Mouse (Mus musculus) hindbrain, embryonic 15.5 days (tissue): ENCODE results near the gene Mia2. TPM values are rescaled to one million over a fixed set of nuclear protein-coding genes. Genes with fewer than 3 reads are reported as not detected.

Experiments used
- ATAC-seq: fragments of 200-750 bp; cut with Nextera tagmentation; 2 replicates; pipeline ENCODE4 v1.8.0; 2017; ENCODE audit warnings: low read depth, moderate number of reproducible peaks, moderate TSS enrichment; ENCODE audit not compliant: low FRiP score
- H3K27ac ChIP-seq: fragments of 300-500 bp; sonication (generic); replicated peaks from 2 replicates; pipeline ENCODE4 v1.5.1; 2015; ENCODE audit warnings: mild to moderate bottlenecking, inconsistent platforms
- H3K27me3 ChIP-seq: fragments of 300-500 bp; sonication (generic); 2 replicates; pipeline ENCODE4 v1.6.1; 2015; ENCODE audit warnings: control low read depth, inconsistent platforms
- H3K36me3 ChIP-seq: fragments of 300-500 bp; sonication (generic); 2 replicates; pipeline ENCODE4 v1.6.1; 2015; ENCODE audit warnings: control low read depth, inconsistent platforms
- H3K4me1 ChIP-seq: fragments of 300-500 bp; sonication (generic); replicated peaks from 2 replicates; pipeline ENCODE4 v1.6.1; 2015; ENCODE audit warnings: control low read depth, inconsistent platforms
- H3K4me2 ChIP-seq: fragments of 300-500 bp; sonication (generic); 2 replicates; pipeline ENCODE4 v1.6.1; 2015; ENCODE audit warnings: moderate library complexity, mild to moderate bottlenecking, inconsistent platforms
- H3K4me3 ChIP-seq: fragments of 300-500 bp; sonication (generic); 2 replicates; pipeline ENCODE4 v1.5.1; 2015; ENCODE audit warnings: mild to moderate bottlenecking, inconsistent platforms
- H3K9ac ChIP-seq: fragments of 300-500 bp; sonication (generic); 2 replicates; pipeline ENCODE4 v1.6.1; 2015; ENCODE audit warnings: inconsistent platforms
- H3K9me3 ChIP-seq: fragments of 300-500 bp; sonication (generic); 2 replicates; pipeline ENCODE4 v1.6.1; 2016; ENCODE audit warnings: control low read depth, inconsistent platforms
- WGBS: fragments of 180-500 bp; shearing (Covaris S2); methylation state at CpG from one replicate; pipeline ENCODE4 v1.1.7; 2015; 5-methylcytosine and 5-hydroxymethylcytosine counted together
- polyA plus RNA-seq: library from polyadenylated mRNA; unstranded; fragments of >200 nt; fragmentation: Nextera tagmentation; extraction: Ambion mirVana; gene quantifications from 2 replicates; pipeline ENCODE4 v1.2.1, GENCODE M21; 2015

Gene Mia2
- polyA plus RNA-seq, 1 experiment from 2014 or later, result 30.4 TPM

GRCm38 (mm10) chr12:59066448-59067077 lies 29.0 kb upstream of the Mia2 start, which contains the start of gene Pnn:
Gene Pnn (plus strand): TSS chr12:59066884.
- WGBS, result under 1% methylated on average over 42 of the region's 43 CpGs
- ATAC-seq, result peak; percentile 100
- H3K9me3 ChIP-seq, result no peaks in the 10 kb centered on the region
- peak within 1 kb of the TSS; percentile 75 for H3K4me2 ChIP-seq
- peak within 1 kb of the TSS; percentile 96 for H3K27ac ChIP-seq
- H3K27me3 ChIP-seq, result no peaks in the 10 kb centered on the region
- peak within 1 kb of the TSS; percentile 95 for H3K4me3 ChIP-seq
- peaks cover 15% of the 10 kb centered on the region for H3K4me1 ChIP-seq
- peaks cover 31% of the 10 kb centered on the region for H3K36me3 ChIP-seq
- H3K9ac ChIP-seq, result peak within 1 kb of the TSS; percentile 82

GRCm38 (mm10) chr12:59067095-59067494 lies 28.5 kb upstream of the Mia2 start:
- peak; percentile 57 for ATAC-seq
- Histone ChIP-seq H3K27ac (peak overlapping the region; percentile 96), H3K4me2 (peak overlapping the region; percentile 75), H3K36me3 (peaks cover 36% of the 10 kb centered on the region), H3K9me3 (no peaks in the 10 kb centered on the region), H3K27me3 (no peaks in the 10 kb centered on the region), H3K4me1 (peaks cover 15% of the 10 kb centered on the region), H3K9ac (peak overlapping the region; percentile 82), H3K4me3 (peak overlapping the region; percentile 95)
- under 1% methylated on average over 38 of the region's 41 CpGs for whole genome bisulfite sequencing

GRCm38 (mm10) chr12:59068791-59069190 lies 26.8 kb upstream of the Mia2 start:
- no peak overlapping the region for H3K27ac ChIP-seq
- peaks cover 15% of the 10 kb centered on the region for H3K4me1 ChIP-seq
- H3K9me3 ChIP-seq, result no peaks in the 10 kb centered on the region
- H3K9ac ChIP-seq, result no peak overlapping the region
- WGBS, result 94% methylated on average over 13 of the region's 13 CpGs
- no peaks in the 10 kb centered on the region for H3K27me3 ChIP-seq
- no peak for ATAC-seq
- H3K4me2 ChIP-seq, result no peak overlapping the region
- peaks cover 43% of the 10 kb centered on the region for H3K36me3 ChIP-seq
- H3K4me3 ChIP-seq, result no peak overlapping the region

GRCm38 (mm10) chr12:59072286-59072685 lies 23.3 kb upstream of the Mia2 start:
- H3K4me2 ChIP-seq, result no peak overlapping the region
- H3K4me1 ChIP-seq, result peaks cover 10% of the 10 kb centered on the region
- no peak overlapping the region for H3K4me3 ChIP-seq
- H3K9ac ChIP-seq, result no peak overlapping the region
- H3K27ac ChIP-seq, result no peak overlapping the region
- WGBS, result 92% methylated on average over 11 of the region's 11 CpGs
- peaks cover 50% of the 10 kb centered on the region for H3K36me3 ChIP-seq
- ATAC-seq, result no peak
- H3K27me3 ChIP-seq, result no peaks in the 10 kb centered on the region
- no peaks in the 10 kb centered on the region for H3K9me3 ChIP-seq

- Histone ChIP-seq H3K4me3 (no peak overlapping the region), H3K27ac (no peak overlapping the region), H3K27me3 (no peaks in the 10 kb centered on the region), H3K9me3 (no peaks in the 10 kb centered on the region), H3K4me2 (no peak overlapping the region), H3K36me3 (peaks cover 42% of the 10 kb centered on the region), H3K9ac (no peak overlapping the region), H3K4me1 (no peaks in the 10 kb centered on the region)
- 0 out of 2 replicates have a peak, but pooled peaks have one; percentile 15 for ATAC-seq
- WGBS, result 83% methylated on average over 3 of the region's 3 CpGs
These were observed 21.5 kb upstream of the Mia2 start for GRCm38 (mm10) chr12:59074052-59074451.

GRCm38 (mm10) chr12:59076996-59077395 lies 18.6 kb upstream of the Mia2 start:
- ATAC-seq, result no peak
- 90% methylated on average over 3 of the region's 3 CpGs for WGBS
- H3K9me3 ChIP-seq, result no peaks in the 10 kb centered on the region
- peaks cover 14% of the 10 kb centered on the region for H3K36me3 ChIP-seq
- H3K27ac ChIP-seq, result no peak overlapping the region
- H3K4me2 ChIP-seq, result no peak overlapping the region
- H3K4me1 ChIP-seq, result no peaks in the 10 kb centered on the region
- H3K9ac ChIP-seq, result no peak overlapping the region
- no peak overlapping the region for H3K4me3 ChIP-seq
- H3K27me3 ChIP-seq, result no peaks in the 10 kb centered on the region

GRCm38 (mm10) chr12:59077883-59078282 lies 17.7 kb upstream of the Mia2 start:
- H3K4me2 ChIP-seq, result no peak overlapping the region
- ATAC-seq, result no peak
- H3K4me1 ChIP-seq, result no peaks in the 10 kb centered on the region
- H3K4me3 ChIP-seq, result no peak overlapping the region
- H3K9ac ChIP-seq, result no peak overlapping the region
- H3K27me3 ChIP-seq, result no peaks in the 10 kb centered on the region
- H3K9me3 ChIP-seq, result no peaks in the 10 kb centered on the region
- H3K27ac ChIP-seq, result no peak overlapping the region
- WGBS, result 96% methylated on average over 3 of the region's 3 CpGs
- H3K36me3 ChIP-seq, result peaks cover 7% of the 10 kb centered on the region; the same call in 1 of the 2 replicates

- H3K4me1 ChIP-seq, result no peaks in the 10 kb centered on the region
- WGBS, result 90% methylated on average over 4 of the region's 4 CpGs
- no peak for ATAC-seq
These were observed 15.1 kb upstream of the Mia2 start for GRCm38 (mm10) chr12:59080461-59080860.

GRCm38 (mm10) chr12:59084446-59084845 lies 11.2 kb upstream of the Mia2 start:
- H3K9ac ChIP-seq, result no peak overlapping the region
- H3K27ac ChIP-seq, result no peak overlapping the region
- no peak for ATAC-seq
- H3K9me3 ChIP-seq, result no peaks in the 10 kb centered on the region
- H3K36me3 ChIP-seq, result no peaks in the 10 kb centered on the region
- H3K4me2 ChIP-seq, result no peak overlapping the region
- no peak overlapping the region for H3K4me3 ChIP-seq
- no peaks in the 10 kb centered on the region for H3K4me1 ChIP-seq
- WGBS, result 74% methylated on average over 5 of the region's 5 CpGs
- no peaks in the 10 kb centered on the region for H3K27me3 ChIP-seq

More at GRCm38 (mm10) chr12:59080461-59080860, 15.1 kb upstream of the Mia2 start:
- Histone ChIP-seq H3K4me3 (no peak overlapping the region), H3K4me2 (no peak overlapping the region), H3K9ac (no peak overlapping the region), H3K27ac (no peak overlapping the region), H3K9me3 (no peaks in the 10 kb centered on the region), H3K27me3 (no peaks in the 10 kb centered on the region), H3K36me3 (no peaks in the 10 kb centered on the region)

GRCm38 (mm10) chr12:59086171-59086570 lies 9.4 kb upstream of the Mia2 start:
- Histone ChIP-seq H3K9ac (no peak overlapping the region), H3K36me3 (no peaks in the 10 kb centered on the region), H3K4me3 (no peak overlapping the region), H3K4me1 (no peaks in the 10 kb centered on the region), H3K9me3 (no peaks in the 10 kb centered on the region), H3K27ac (no peak overlapping the region), H3K27me3 (no peaks in the 10 kb centered on the region), H3K4me2 (no peak overlapping the region)
- WGBS, result 89% methylated on average over 5 of the region's 5 CpGs
- ATAC-seq, result no peak

GRCm38 (mm10) chr12:59093543-59093942 lies 2.1 kb upstream of the Mia2 start:
- Histone ChIP-seq H3K36me3 (no peaks in the 10 kb centered on the region), H3K9me3 (no peaks in the 10 kb centered on the region), H3K4me2 (no peak overlapping the region), H3K4me3 (no peak overlapping the region), H3K9ac (no peak overlapping the region), H3K27ac (no peak overlapping the region), H3K4me1 (no peaks in the 10 kb centered on the region), H3K27me3 (no peaks in the 10 kb centered on the region)
- WGBS, result 72% methylated on average over 2 of the region's 2 CpGs
- ATAC-seq, result no peak

- H3K27ac ChIP-seq, result no peak overlapping the region
- no peak for ATAC-seq
- H3K36me3 ChIP-seq, result no peaks in the 10 kb centered on the region
- no peak overlapping the region for H3K4me2 ChIP-seq
- no peak overlapping the region for H3K9ac ChIP-seq
- no peaks in the 10 kb centered on the region for H3K4me1 ChIP-seq
- 74% methylated on average over 5 of the region's 5 CpGs for WGBS
- no peak overlapping the region for H3K4me3 ChIP-seq
- H3K9me3 ChIP-seq, result no peaks in the 10 kb centered on the region
- H3K27me3 ChIP-seq, result no peaks in the 10 kb centered on the region
These were observed 9.2 kb downstream of the Mia2 start for GRCm38 (mm10) chr12:59104771-59105170.

- no peaks in the 10 kb centered on the region for H3K4me1 ChIP-seq
- no peak overlapping the region for H3K9ac ChIP-seq
- no peak overlapping the region for H3K27ac ChIP-seq
- 92% methylated on average over 6 of the region's 6 CpGs for WGBS
- no peaks in the 10 kb centered on the region for H3K27me3 ChIP-seq
- no peak overlapping the region for H3K4me2 ChIP-seq
- no peaks in the 10 kb centered on the region for H3K36me3 ChIP-seq
- no peaks in the 10 kb centered on the region for H3K9me3 ChIP-seq
- ATAC-seq, result no peak
- no peak overlapping the region for H3K4me3 ChIP-seq
These were observed 10.3 kb downstream of the Mia2 start for GRCm38 (mm10) chr12:59105914-59106313.
